Mouse (Mus musculus) small intestine, adult 10 weeks (tissue): ENCODE results near the gene Dpf2. TPM values are rescaled to one million over a fixed set of nuclear protein-coding genes. Genes with fewer than 3 reads are reported as not detected.

Experiments
- polyA plus RNA-seq: library from polyadenylated mRNA; stranded (reverse); fragments of 350-450 nt; fragmentation: Illumina TruSeq; extraction: RNeasy Lipid Tissue Mini Kit (QIAGEN cat#74804); gene quantifications from one replicate; pipeline ENCODE4 v1.2.3, GENCODE M21; 2014; ENCODE audit warnings: low replicate concordance

Gene Dpf2
- polyA plus RNA-seq: 8.6 TPM

DNA sequence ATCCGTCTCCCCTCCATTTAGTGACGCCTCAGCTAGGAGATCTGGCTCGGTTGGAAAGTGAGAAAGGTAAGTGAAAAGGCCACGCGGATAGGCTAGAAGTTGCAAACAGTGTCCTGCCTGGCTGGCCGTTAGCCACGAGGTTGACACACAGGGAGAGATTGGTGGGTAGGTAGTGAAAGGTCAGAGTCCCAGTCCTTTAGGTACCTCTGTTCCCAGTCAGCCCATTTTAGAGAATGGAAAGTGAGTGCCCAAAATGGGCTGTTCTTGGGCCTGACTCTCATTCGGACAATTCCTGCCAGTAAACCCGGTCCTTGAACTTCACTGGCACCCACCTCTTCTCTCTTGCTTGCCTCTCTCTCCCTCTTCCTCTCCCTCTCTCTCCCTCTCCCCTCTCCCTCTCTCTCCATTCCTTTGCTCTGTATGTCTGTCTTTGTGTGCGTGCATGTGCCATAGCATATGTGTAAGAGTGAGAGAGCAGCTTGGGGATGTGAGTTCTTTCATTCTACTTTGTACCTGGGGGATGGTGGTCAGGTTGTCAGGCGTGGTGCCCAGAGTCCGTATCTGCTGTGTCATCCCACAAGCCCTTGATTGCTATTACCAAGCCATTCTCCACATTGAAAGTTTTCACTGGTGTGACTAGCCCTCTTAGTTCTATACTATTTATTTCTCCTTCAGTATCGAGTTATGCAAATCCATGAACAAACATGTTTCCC, at the start of gene Dpf2:
TSS of gene Dpf2 (minus strand) at position 4 of the 713 bp plus-strand sequence.

DNA sequence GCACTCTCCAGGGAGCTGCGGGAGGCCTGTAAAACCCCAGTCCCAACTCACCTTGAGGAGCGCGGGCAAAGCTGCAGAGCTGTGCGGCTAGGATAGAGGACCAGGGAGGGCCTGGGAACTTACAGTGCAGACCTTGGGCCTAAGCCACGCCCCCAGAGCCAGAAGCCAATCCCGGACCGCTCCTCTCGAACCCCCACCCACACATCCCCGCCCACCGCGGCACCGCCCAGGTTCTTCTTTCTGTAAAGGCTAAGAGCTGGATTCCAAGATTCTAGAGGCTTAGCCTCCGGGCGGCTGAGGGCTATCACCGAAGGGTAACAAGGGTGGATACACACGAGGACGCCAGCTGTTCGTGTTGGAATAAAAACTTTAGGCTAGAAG, 11.9 kb upstream of the Dpf2 start, which contains the start of gene Cdc42ep2:
TSS of gene Cdc42ep2 (minus strand) at position 104 of the 381 bp plus-strand sequence.

DNA sequence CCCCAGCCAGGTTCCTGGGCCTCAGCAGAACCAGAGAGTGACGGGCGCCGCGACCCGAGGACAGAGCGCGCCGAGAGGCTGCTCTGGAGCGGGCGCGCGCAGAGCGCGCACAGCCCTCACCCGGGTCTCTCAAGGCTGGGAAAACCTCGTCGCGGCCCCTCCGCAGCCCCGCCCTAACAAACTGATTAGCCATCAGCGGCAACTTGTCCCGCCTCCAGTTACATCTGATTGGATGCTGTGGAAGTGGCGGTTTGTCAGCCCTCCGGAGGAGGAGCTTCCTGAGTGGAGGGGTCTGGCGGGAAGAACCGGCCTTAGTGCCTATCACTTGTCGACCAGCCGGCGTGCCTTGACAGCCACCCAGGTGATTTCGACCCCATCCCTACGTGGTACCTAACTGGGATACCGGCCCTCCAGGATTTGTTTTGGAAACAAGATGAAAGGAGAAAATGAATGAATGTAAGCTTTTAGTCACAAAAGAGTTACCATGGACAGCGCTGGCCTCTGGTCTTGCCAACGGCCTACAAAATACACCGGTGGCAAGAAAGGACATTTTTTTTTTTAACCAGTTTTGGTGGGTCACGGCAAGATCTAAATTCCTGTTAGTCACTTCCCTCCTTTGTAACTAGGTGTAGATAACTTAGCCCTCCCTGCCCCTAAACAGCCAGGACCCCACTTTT, 18.7 kb downstream of the Dpf2 start, which contains the start of gene Tigd3:
TSS of gene Tigd3 (minus strand) at position 148 of the 677 bp plus-strand sequence.

DNA sequence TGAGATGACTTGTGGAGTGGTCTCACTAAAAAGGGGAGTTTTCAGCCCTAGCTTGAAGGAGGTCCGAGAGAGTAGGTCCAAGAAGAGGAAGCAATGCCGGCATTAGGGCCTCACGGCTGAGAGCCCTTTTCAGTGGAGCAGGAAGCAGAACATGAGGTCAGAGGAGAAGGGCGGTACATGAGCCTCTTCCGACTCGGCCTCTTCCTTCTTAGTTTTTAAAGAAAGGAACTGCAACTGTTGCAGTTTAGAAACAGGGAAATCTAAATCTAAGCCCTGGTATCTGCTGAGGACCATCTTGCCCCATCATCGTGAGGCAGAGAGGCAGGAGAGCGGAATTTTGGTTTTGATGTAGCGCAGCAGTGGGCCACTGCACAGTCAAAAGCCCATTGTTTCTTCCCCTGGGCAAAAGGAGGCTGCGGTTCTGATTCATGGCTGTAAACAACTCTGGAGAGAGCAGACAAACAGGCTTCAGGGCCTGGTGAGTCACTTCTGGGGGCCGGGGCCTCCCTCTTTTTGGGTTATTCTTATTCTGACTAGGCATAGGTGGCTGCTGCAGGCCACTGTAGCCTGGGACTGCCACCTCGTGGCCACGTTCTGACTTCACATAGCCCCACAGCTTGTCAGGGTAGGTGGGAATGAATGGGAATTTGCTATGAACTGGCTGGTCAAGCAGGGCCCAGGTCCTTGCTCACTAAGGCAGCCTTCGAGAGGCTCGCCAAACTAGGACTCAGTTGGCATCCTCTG, 35.0 kb downstream of the Dpf2 start, which contains the start of gene Slc25a45:
TSS of gene Slc25a45 (plus strand) at position 191 of the 744 bp plus-strand sequence.

DNA sequence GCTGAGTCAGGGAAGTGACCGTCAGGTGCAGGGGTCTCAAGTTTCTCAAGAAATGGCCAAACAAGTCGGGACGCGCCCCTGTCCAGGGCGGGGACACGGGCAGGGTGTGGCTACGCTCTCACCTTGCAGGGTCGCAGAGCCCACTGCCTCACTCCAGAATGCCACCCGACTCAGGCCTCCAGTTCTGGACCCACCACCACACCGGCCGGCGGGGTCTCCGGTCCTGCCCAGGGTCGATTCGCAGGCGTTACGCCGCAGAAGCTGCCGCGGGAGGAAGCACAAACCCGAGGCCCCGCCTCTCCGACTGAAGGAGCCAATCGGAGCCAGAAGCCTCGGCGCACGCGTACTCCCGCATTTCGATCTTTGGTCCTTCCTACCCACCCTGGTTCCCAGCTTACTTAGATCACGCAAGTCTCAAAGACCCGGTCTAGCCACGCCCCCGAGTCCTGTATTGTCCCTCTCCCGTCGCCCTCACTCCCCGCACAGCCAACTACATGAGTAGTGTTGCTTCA, 37.8 kb downstream of the Dpf2 start, which contains the start of gene Frmd8:
TSS of gene Frmd8 (minus strand) at position 306 of the 512 bp plus-strand sequence.

Other genes with a start within 250 kb of the Dpf2 start
- 1.6 TPM for gene Sipa1, start 249.3 kb downstream of the Dpf2 start, polyA plus RNA-seq
- 0.41 TPM for gene Map3k11, start 224.3 kb downstream of the Dpf2 start, polyA plus RNA-seq
- gene Pcnx3, start 224.1 kb downstream of the Dpf2 start, polyA plus RNA-seq: 0.22 TPM
- gene Kcnk7, start 208.6 kb downstream of the Dpf2 start, polyA plus RNA-seq: not detected
- 6.5 TPM for gene Ehbp1l1, start 186.7 kb downstream of the Dpf2 start, polyA plus RNA-seq
- not detected for gene Fam89b, start 183.4 kb downstream of the Dpf2 start, polyA plus RNA-seq
- gene Ltbp3, start 172.1 kb downstream of the Dpf2 start, polyA plus RNA-seq: 0.74 TPM
- 0.41 TPM for gene Scyl1, start 141.6 kb downstream of the Dpf2 start, polyA plus RNA-seq
- gene Frmd8, start 37.7 kb downstream of the Dpf2 start, polyA plus RNA-seq: 6.4 TPM
- 29.7 TPM for gene Slc25a45, start 35.2 kb downstream of the Dpf2 start, polyA plus RNA-seq
- 0.97 TPM for gene Tigd3, start 18.9 kb downstream of the Dpf2 start, polyA plus RNA-seq
- 2.5 TPM for gene Cdc42ep2, start 11.8 kb upstream of the Dpf2 start, polyA plus RNA-seq
- 4.1 TPM for gene Pola2, start 51.2 kb upstream of the Dpf2 start, polyA plus RNA-seq
- gene Slc22a20, start 73.1 kb upstream of the Dpf2 start, polyA plus RNA-seq: not detected
- gene Capn1, start 102.9 kb upstream of the Dpf2 start, polyA plus RNA-seq: 1.9 TPM
- gene Syvn1, start 133.6 kb upstream of the Dpf2 start, polyA plus RNA-seq: 0.97 TPM
- 21.3 TPM for gene Mrpl49, start 144.8 kb upstream of the Dpf2 start, polyA plus RNA-seq
- gene Fau, start 144.8 kb upstream of the Dpf2 start, polyA plus RNA-seq: 4.9 TPM
- not detected for gene Znhit2, start 148.2 kb upstream of the Dpf2 start, polyA plus RNA-seq
- 0.97 TPM for gene Tm7sf2, start 155.4 kb upstream of the Dpf2 start, polyA plus RNA-seq
- 9.3 TPM for gene Vps51, start 164.2 kb upstream of the Dpf2 start, polyA plus RNA-seq
- not detected for gene Tmem262, start 167.0 kb upstream of the Dpf2 start, polyA plus RNA-seq
- gene Gm28374, start 169.2 kb upstream of the Dpf2 start, polyA plus RNA-seq: not detected
- gene Zfpl1, start 171.9 kb upstream of the Dpf2 start, polyA plus RNA-seq: not detected
- 2.1 TPM for gene Cdca5, start 172.0 kb upstream of the Dpf2 start, polyA plus RNA-seq
- not detected for gene AC131692.1, start 181.4 kb upstream of the Dpf2 start, polyA plus RNA-seq
- gene Naaladl1, start 192.8 kb upstream of the Dpf2 start, polyA plus RNA-seq: 3.8 TPM
- not detected for gene Sac3d1, start 205.6 kb upstream of the Dpf2 start, polyA plus RNA-seq
- gene Snx15, start 215.3 kb upstream of the Dpf2 start, polyA plus RNA-seq: 4.0 TPM
- gene Batf2, start 228.0 kb upstream of the Dpf2 start, polyA plus RNA-seq: 0.41 TPM
- gene Arl2, start 228.5 kb upstream of the Dpf2 start, polyA plus RNA-seq: 1.0 TPM